Mouse (Mus musculus) heart, adult 9 months (tissue): Measurements from ENCODE around the gene Cacnb4.

Experiments used
- DNase-seq, 2 experiments: peaks; one replicate each; pipeline ENCODE4 v3.0.0; 2022; ENCODE audit warnings: low spot score in 2 of 2

Gene Cacnb4

DNA sequence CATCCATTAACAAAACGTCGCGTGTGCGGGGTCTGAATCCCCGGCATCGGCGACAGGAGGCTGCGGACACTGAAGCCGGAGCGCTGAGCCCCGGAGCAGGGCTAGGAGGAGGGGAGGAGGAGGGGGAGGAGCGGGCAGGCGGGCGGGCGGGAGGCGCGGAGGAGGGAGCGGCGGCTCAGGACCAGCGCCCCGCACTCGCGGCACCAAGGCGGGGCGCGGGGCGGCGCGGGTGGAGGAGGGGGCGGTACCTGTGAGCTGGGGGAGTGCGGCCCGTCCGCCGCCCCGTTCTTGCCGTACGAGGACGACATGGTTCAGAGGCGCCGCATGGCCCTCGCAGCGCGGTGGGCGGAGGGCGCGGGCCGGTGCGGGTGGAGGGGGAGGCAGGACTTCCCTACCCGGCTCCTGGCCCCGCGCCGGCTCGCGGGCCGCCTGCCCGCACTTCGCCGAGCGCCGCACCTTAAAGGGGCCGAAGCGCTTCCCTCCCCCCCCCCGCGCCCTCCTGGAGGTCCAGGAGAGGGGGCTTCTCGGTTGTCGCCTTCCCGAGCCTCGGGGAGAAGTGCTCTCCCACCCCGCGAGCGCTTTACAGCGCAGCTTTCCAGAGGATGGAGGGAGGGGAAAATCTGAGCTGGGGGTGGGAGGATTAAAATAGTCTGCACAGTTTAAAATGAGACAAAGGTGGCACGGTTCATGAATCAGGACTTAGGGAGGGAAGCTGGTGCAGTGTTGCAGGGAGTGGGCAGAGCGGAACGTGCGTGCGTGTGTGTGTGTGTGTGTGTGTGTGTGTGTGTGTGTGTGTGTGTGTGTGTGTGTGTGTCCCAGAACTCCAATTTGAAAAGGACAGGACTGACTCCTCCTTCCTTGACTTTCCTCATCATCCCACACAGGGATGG lies at the start of gene Cacnb4:
TSS of gene Cacnb4 (minus strand) at position 809 of the 890 bp plus-strand sequence.
- DNase-seq = no peak

DNA sequence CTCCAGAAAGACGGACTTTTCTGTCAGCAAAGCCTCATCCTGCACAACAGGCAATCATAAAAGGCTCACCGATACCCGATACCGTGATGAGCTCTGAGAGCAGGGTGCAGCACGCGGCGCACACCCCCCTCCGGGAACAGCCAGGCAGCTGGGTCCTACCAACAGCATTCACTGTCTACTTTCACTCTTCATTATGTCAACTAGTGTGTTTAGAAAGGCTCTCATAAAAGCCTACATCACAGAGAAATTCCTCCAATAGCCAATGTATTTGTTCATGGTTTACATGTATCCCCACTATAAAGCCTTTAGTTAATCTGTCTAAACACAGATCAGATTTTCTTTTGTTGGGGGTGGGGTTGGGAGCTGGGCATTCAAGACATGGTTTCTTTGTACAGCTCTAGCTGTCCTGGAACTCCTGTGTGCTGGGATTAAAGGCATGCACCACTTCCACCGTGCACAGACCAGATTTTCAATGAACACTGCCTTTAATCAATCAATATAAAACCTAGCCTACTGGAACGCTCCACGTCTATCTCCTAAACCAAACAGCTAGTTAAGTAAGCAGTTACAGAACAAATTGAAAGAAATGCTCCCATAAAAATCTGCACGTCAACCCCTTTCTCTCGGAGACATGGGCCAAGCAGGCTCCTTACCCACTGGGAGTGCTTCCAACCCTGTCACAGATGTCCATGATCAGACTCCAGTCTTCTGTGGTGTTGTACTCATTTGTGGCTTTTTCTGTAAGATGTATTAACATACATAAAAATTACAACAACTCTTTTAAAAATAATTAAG lies 43.8 kb upstream of the Cacnb4 start:
- no peak for DNase-seq

DNA sequence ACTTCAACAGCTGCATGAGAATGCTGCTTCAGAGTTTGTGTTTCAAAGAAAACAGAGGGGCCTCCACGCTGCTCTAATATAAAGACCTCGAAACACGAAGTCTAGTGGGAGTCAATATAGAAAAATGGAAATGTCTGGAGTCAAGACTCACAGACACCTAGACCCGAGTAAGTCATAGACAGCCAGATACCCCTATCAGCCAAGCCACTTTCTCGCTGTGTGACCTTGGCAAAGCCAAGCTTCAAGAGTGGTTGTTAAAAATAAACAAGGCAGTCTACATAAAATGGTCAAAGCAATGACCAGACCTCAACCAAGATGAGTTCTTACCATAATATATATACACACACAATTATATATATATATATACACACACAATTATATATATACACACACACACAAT lies 40.4 kb upstream of the Cacnb4 start:
- DNase-seq = no peak

DNA sequence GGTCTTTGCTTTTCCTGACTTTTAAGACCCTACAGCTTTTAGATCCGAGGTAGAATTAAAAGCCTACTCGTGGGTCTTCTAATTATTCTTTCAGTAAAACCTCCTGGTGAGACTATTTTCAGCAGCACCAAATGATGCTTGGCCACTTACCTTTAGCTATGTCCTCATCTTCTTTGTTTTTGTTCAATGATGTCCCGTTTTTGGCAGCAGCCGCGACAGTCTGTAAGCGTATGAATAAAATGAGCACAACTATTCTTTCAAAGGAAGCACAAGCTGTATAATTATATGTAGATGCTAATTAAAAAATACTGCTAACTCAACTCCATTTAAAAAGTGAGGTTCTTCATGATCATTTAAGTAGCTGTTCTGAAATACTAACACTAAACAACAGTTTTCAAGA lies 38.9 kb upstream of the Cacnb4 start:
- no peak for DNase-seq

DNA sequence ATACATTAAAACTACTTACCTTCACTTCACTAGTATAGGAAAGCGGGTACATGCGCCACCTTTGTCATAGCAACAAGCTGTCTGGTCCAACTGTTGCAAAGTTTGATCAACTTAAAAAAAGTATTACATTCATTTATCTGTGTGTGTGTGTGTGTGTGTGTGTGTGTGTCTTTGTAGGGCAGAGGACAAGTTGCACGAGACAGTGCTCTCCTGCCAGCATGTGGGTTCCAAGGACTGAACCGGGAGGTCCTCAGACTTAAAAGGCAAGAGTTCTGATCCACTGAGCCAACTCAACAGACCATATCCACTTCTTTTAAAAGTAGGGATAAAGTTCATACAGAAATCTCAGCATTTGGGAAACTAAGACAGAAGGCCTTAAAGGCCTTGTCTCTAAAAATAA lies 37.5 kb upstream of the Cacnb4 start:
- no peak for DNase-seq

DNA sequence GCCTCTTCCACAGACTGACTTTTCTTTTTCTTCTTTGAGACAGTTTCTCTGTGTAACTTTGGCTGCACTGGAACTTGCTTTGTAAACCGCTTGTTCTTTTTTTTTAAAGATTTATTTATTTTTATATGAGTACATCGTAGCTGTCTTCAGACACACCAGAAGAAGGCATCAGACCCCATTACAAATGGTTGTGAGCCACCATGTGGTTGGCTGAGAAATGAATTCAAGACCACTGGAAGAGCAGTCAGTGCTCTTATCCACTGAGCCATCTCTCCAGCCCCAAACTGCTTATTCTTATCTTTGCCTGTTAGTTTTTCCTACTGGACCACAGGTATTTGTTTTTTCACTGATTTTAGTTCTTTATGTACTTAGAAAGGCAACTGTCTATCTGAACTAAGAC lies 34.2 kb upstream of the Cacnb4 start:
- no peak for DNase-seq

DNA sequence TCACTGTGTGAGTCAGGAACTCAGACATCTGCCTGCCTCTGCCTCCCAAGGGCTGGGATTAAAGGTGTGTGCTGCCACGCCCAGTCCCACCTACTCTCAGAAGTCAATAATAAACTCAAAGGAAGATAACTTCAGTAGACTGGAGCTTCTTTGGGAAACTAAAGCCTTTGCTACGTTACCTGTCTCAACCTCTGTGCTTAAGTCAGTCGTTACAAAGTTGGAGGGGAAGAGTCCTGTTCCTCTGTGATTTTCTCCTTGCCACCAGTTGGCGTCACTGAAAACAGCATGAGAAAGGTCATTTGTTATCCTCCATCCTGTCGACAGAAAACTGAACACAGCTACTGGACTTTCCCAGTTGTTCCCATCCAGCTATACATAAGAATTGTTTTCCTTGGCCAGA lies 32.8 kb upstream of the Cacnb4 start:
- DNase-seq = no peak

DNA sequence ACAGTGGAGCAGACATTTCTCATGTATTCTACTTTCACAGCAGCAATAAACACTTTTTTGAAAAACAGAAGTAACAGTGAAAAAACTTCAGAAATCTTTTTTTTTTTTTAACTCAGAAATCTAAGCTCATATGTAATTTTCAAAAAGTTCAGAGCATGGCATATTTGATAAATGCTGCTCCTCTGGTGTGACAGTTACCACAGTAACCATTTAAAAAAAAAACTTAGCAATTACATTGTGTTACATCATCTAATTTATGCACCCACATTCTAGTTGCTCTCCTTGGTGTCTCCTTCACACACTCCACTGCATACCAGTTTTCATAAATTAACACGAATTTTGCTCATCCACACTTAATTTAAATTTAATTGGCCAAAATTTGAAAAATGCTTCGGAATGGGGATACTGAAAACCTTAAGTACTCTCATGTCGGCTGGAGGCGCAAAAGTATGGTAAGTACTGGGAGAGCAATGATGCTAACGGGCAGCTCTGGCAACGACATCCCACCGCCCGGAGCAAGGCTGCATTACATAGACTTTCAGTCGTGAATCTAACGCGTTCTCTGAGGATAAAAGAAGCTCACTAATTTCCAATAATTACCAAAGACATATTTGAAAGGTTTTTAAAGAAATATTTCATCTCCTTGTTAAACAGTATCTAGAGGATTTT lies 24.9 kb upstream of the Cacnb4 start:
- DNase-seq = no peak

DNA sequence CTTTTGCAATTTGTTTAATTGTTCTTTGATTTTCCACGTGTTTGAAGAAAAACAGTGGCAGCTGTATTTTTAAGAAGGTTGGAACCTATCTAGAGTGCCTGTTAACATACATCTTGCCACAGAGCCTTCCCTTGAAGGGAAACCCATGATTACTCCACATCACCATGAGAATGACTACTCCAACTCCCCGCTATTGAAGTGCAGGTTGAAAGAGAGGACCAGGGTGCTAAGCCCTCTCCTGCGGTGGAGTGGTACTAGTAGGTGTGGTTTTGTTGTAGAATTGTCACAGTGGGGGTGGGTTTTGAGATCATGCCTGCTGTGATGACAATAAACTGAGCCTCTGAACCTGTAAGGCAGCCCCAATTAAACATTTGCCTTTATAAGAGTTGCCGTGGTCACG lies 23.7 kb upstream of the Cacnb4 start:
- no peak for DNase-seq

DNA sequence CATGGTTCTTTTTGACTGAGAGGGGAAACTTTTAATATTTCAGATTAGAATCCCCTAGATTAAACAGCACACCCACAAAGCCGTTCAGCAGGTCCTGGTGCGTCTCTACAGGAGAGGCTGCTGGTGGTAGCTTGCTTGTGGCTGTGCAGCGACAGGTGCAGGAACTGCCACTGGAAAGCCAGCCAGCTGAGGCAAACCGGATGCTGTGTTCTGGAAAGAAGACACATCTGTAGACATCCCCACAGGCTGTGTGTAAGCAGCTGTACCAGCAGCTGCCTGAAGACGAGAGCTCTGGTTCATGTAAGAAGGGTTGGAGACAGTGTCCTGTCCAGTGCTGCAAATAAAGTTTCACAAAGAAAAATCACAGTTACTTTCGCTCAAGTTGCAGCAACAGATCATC lies 18.0 kb upstream of the Cacnb4 start:
- DNase-seq = no peak

DNA sequence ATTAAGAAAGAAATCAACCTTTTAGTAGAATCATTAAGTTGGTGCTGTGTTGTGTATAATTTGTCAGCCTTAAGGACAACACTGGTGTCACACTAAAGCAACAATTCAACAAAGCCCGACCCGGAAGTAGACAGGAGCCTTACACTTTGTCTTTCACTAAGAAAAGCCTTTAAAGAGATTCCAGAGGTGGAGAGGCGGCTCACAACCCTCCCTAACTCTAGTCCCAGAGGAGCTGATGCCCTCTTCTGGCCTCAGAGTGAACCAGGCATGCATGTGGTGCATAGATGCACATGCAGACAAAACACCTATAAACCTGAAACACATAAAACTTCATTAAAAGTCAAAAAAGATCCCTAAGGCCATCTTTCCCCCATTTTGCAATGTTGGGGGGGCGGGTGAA lies 15.1 kb upstream of the Cacnb4 start:
- DNase-seq = no peak

DNA sequence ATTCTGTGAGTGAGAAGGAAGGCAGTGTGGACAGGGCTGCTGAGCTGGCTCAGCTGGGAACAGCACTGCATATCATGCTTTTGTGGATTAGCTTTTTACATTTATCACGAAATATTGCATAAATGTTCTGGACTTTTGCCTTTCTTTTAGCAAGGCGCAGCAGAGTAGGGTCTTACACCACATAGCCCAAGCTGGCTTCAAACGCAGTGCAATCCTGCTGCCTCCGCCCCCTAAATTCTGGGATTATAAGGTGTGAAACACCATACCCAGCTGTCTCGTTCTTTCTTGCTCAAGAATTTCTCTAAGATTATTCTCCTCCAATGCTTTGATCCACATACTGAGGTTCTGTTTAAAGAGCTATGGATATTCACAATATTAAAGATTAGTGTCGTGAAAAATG lies 10.0 kb upstream of the Cacnb4 start:
- DNase-seq = no peak

DNA sequence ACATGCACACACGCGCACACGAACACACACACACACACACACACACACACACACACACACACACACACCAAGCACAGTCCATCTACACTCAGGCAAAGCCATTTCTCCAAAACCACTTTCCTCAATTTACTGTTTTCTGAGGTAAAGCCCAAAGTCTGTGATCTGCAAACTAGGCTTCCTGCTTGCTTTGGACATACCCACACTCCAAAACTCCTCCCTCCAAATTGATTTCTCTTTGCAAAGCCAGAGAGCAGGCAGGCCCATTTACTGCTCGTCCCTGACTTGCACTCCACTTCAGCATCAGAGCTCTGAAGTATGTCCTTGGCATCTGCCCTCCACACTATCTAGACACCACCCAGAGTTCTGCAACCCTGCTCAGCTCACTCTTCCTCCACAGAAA lies 958 bp upstream of the Cacnb4 start:
- no peak for DNase-seq

DNA sequence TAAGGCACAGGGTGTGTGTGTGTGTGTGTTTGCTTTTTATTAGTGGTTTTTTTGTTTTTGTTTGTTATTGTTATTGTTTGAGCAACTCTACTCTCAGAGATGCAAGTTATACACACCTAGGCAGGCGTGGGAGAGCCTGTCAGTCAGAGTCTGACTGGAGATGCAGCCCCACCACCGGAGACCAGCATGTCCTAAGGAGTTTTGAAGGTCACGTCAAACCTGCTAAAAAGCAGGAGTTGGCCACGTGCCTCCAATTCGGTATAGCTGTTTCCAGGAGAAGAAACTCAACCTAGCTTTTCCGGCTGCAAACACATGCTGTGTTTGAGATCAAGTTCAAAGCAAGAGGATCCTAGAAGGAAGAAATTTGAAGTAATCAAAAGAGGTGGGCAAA lies 277 bp upstream of the Cacnb4 start:
- DNase-seq = no peak

DNA sequence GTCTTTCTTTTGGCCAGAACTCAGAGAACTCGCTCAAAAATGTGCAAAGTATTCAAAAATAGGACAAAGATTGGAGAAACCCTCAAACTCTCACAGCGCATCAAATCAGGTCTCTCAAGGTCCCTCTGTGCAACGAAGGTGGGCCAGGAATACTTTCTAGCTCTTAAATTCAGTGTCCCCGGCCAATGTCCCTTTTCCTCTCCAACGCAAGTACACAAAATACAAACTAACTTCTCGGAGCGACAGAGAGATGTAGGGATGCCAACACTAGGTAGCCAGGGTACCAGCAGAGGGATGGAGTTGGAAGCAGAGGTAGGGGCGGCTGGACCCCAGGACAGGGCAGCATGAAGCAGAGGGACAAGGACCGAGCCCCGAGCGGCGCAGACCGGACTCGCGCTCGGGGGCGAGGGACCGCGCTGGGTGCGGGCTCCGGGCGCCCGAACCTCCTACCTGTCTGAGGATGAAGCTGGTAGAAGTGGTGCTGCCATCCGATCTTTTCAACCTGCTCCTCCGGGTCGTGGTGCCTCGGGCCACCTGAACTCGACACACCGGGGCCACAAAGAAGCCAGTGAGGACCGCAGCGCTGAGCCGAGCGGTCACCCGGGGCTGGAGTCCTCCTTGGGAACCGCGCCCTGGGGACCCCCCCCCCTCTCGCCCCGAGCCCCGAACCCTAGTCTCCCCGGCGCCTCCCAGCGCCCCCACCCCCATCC lies 1.2 kb downstream of the Cacnb4 start:
- DNase-seq = no peak

DNA sequence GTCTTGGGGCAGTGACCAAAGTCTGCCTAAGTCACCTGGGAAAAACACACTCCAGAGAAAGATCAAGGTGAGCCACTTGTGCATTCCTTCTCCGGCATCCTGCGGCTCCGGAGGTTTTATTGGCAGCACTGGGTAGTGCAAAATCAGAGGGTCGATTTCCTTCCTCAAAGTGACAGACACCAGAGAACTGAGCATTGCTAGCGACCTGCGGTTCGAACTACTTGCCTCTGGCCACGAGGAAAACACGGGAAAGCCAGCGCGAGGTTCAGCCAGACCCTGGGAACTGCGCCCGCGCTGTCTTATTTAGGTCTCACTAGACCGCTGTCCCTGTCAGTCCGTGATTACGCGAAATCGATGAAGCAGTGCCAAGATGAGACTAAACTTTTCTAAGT lies 1.7 kb downstream of the Cacnb4 start:
- DNase-seq = no peak

DNA sequence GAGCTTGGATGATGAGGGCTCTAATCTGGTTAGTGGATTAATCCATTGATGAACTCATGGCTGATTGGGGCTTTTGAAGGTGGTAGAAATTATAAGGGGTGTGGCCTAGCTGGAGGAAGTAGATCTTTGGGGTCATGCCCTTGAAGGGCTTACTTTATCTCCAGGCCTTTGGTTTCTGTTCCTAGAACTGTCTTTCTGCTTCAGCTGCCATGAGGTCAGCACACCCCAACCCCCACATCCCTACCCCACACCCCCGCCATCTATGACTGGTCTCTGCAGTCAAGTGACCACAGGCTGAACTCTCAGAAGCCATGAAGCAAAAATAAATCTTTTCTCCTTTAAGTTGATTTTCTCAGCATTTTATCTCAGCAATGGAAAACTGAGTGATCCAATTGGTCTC lies 3.5 kb downstream of the Cacnb4 start:
- no peak for DNase-seq

DNA sequence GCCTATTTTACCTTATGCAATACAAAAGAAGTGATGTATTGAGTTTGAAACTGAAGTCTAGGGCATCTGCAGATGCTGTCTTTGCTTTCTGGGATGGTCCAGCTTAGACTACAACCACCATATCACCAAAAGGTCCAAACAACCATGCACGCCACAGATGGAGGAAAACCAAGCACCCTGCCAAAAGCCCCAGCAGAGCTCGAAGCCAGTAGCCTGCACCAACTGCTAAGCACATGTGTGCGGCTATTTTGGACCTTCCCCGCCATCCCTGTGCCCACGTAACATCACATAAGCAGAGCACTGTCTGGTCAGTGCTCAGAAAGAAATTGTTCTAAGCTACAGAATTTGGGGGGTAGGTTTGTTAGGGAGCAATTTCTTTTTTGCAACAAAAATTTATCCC lies 5.9 kb downstream of the Cacnb4 start:
- no peak for DNase-seq

DNA sequence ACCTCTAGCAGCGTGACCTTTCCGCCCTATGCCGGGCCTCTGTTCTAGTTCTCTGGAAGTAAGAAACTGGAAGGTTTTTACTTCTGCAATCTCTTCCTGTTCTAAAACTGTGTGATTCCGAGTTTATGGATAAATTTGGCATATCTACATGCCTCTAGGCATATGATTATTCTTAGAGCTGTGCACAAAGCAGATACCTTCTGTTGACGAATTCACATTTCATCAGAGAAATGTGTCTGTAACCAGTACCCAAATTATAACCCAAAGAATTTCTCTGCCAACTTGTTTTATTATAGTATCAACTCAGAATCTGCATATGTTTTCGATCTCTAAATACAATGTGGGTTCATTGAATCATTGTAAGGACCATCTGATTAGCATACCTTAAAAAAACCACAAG lies 8.2 kb downstream of the Cacnb4 start:
- no peak for DNase-seq

DNA sequence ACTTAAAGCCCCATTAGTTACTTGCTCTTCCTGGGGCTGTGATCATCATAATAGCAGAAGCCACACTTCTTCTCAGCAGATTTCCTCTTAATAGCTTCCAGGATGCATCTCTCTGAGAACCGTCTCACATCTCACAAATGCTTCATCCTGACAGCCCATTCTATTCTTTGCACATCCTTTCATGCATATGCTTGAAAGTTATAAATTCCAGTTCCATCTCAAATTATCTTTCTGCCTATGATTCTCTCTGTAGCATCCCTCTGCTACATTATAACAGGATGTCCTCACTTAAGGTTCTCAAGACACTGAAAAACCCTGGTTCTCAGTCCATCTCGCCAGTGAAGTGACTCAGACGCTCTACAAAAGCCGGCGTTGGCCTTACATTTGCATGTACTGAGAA lies 19.9 kb downstream of the Cacnb4 start:
- DNase-seq = no peak

DNA sequence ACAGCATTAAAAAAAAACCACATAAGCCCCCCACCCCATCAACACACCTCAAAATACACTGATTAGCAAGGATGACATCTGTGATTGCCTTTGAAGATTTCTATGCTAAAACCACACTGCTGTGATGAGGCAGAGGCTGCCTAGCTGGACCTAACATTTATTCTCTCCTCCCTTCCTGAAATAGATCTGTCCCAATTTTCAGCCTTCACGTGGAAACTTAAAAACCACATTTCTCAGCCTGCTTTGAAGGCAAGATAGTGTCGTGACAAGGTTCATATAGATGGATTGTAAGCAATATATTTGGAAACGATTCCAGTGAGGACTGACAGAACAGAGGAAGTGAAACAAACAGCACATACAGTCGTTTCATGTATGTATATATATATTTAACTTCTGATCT lies 22.1 kb downstream of the Cacnb4 start:
- DNase-seq = no peak

DNA sequence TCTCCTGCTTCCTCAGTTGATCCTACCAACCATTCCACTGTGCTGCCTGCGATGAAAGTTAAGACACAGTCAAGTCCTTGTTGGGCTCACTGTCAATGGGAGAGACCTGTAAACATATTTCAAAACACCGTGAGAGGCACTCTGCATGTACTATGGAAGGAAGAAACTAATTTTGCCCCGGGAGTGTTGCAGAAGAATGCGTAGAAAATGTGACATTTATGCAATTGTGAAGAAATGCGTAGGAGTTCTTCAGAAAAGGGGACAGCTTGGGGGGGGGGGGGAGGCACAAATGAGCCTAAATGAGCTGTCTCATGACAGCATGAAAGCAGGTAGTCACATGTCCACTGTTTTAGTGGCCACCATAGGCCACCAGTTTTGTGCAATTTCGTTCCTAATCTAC lies 25.1 kb downstream of the Cacnb4 start:
- DNase-seq = no peak
